Mouse (Mus musculus): ENCODE results near the gene Plekhh3. TPM values are rescaled to one million over a fixed set of nuclear protein-coding genes. Genes with fewer than 3 reads are reported as not detected.

Gene Plekhh3
- polyA plus RNA-seq (2015; fragmentation: Illumina TruSeq; extraction: RNeasy Lipid Tissue Mini Kit (QIAGEN cat#74804); ENCODE audit: insufficient read depth, low read depth, low replicate concordance): 4.4 TPM

GRCm38 (mm10) chr11:101170811-101171610, at the start of gene Plekhh3:
Gene Plekhh3, minus strand, starts transcription at chr11:101171351.

GRCm38 (mm10) chr11:101174851-101175628, 3.9 kb upstream of the Plekhh3 start, which contains the start of gene Ccr10:
Gene Ccr10, minus strand, starts transcription at chr11:101175443.

GRCm38 (mm10) chr11:101170354-101170810, 769 bp downstream of the Plekhh3 start, which contains the start of gene Cntnap1:
Gene Cntnap1, plus strand, starts transcription at chr11:101170523.

GRCm38 (mm10) chr11:101155728-101156371, 15.3 kb downstream of the Plekhh3 start, which contains the start of gene Tubg2:
Gene Tubg2, plus strand, starts transcription at chr11:101155907.

GRCm38 (mm10) chr11:101119761-101120544, 51.2 kb downstream of the Plekhh3 start, which contains the start of the genes Retreg3 and Tubg1:
Gene Retreg3, minus strand, starts transcription at chr11:101119893.
Gene Tubg1, plus strand, starts transcription at chr11:101119938.

Other genes with a start within 250 kb of the Plekhh3 start
- gene Stat3, start 231.8 kb downstream of the Plekhh3 start, polyA plus RNA-seq (2015; fragmentation: Illumina TruSeq; extraction: RNeasy Lipid Tissue Mini Kit (QIAGEN cat#74804); ENCODE audit: insufficient read depth, low read depth, low replicate concordance): 16.6 TPM
- gene Cavin1, start 200.5 kb downstream of the Plekhh3 start, polyA plus RNA-seq (2015; fragmentation: Illumina TruSeq; extraction: RNeasy Lipid Tissue Mini Kit (QIAGEN cat#74804); ENCODE audit: insufficient read depth, low read depth, low replicate concordance): 54.5 TPM
- gene Atp6v0a1, start 161.9 kb downstream of the Plekhh3 start, polyA plus RNA-seq (2015; fragmentation: Illumina TruSeq; extraction: RNeasy Lipid Tissue Mini Kit (QIAGEN cat#74804); ENCODE audit: insufficient read depth, low read depth, low replicate concordance): 9.5 TPM
- 5.2 TPM for gene Naglu, start 101.3 kb downstream of the Plekhh3 start, polyA plus RNA-seq (2015; fragmentation: Illumina TruSeq; extraction: RNeasy Lipid Tissue Mini Kit (QIAGEN cat#74804); ENCODE audit: insufficient read depth, low read depth, low replicate concordance)
- gene Hsd17b1, start 92.9 kb downstream of the Plekhh3 start, polyA plus RNA-seq (2015; fragmentation: Illumina TruSeq; extraction: RNeasy Lipid Tissue Mini Kit (QIAGEN cat#74804); ENCODE audit: insufficient read depth, low read depth, low replicate concordance): not detected
- 12.0 TPM for gene Coasy, start 88.8 kb downstream of the Plekhh3 start, polyA plus RNA-seq (2015; fragmentation: Illumina TruSeq; extraction: RNeasy Lipid Tissue Mini Kit (QIAGEN cat#74804); ENCODE audit: insufficient read depth, low read depth, low replicate concordance)
- 13.6 TPM for gene Mlx, start 84.1 kb downstream of the Plekhh3 start, polyA plus RNA-seq (2015; fragmentation: Illumina TruSeq; extraction: RNeasy Lipid Tissue Mini Kit (QIAGEN cat#74804); ENCODE audit: insufficient read depth, low read depth, low replicate concordance)
- gene Psmc3ip, start 75.9 kb downstream of the Plekhh3 start, polyA plus RNA-seq (2015; fragmentation: Illumina TruSeq; extraction: RNeasy Lipid Tissue Mini Kit (QIAGEN cat#74804); ENCODE audit: insufficient read depth, low read depth, low replicate concordance): 0.89 TPM
- 11.9 TPM for gene Retreg3, start 51.5 kb downstream of the Plekhh3 start, polyA plus RNA-seq (2015; fragmentation: Illumina TruSeq; extraction: RNeasy Lipid Tissue Mini Kit (QIAGEN cat#74804); ENCODE audit: insufficient read depth, low read depth, low replicate concordance)
- gene Tubg1, start 51.4 kb downstream of the Plekhh3 start, polyA plus RNA-seq (2015; fragmentation: Illumina TruSeq; extraction: RNeasy Lipid Tissue Mini Kit (QIAGEN cat#74804); ENCODE audit: insufficient read depth, low read depth, low replicate concordance): 7.6 TPM
- 1.7 TPM for gene Tubg2, start 15.4 kb downstream of the Plekhh3 start, polyA plus RNA-seq (2015; fragmentation: Illumina TruSeq; extraction: RNeasy Lipid Tissue Mini Kit (QIAGEN cat#74804); ENCODE audit: insufficient read depth, low read depth, low replicate concordance)
- gene Cntnap1, start 828 bp downstream of the Plekhh3 start, polyA plus RNA-seq (2015; fragmentation: Illumina TruSeq; extraction: RNeasy Lipid Tissue Mini Kit (QIAGEN cat#74804); ENCODE audit: insufficient read depth, low read depth, low replicate concordance): 1.2 TPM
- gene Ccr10, start 4.1 kb upstream of the Plekhh3 start, polyA plus RNA-seq (2015; fragmentation: Illumina TruSeq; extraction: RNeasy Lipid Tissue Mini Kit (QIAGEN cat#74804); ENCODE audit: insufficient read depth, low read depth, low replicate concordance): not detected
- 9.6 TPM for gene Ezh1, start 55.1 kb upstream of the Plekhh3 start, polyA plus RNA-seq (2015; fragmentation: Illumina TruSeq; extraction: RNeasy Lipid Tissue Mini Kit (QIAGEN cat#74804); ENCODE audit: insufficient read depth, low read depth, low replicate concordance)
- 30.5 TPM for gene Ramp2, start 74.7 kb upstream of the Plekhh3 start, polyA plus RNA-seq (2015; fragmentation: Illumina TruSeq; extraction: RNeasy Lipid Tissue Mini Kit (QIAGEN cat#74804); ENCODE audit: insufficient read depth, low read depth, low replicate concordance)
- 32.2 TPM for gene Vps25, start 82.4 kb upstream of the Plekhh3 start, polyA plus RNA-seq (2015; fragmentation: Illumina TruSeq; extraction: RNeasy Lipid Tissue Mini Kit (QIAGEN cat#74804); ENCODE audit: insufficient read depth, low read depth, low replicate concordance)
- 4.7 TPM for gene Wnk4, start 89.2 kb upstream of the Plekhh3 start, polyA plus RNA-seq (2015; fragmentation: Illumina TruSeq; extraction: RNeasy Lipid Tissue Mini Kit (QIAGEN cat#74804); ENCODE audit: insufficient read depth, low read depth, low replicate concordance)
- gene Cntd1, start 107.7 kb upstream of the Plekhh3 start, polyA plus RNA-seq (2015; fragmentation: Illumina TruSeq; extraction: RNeasy Lipid Tissue Mini Kit (QIAGEN cat#74804); ENCODE audit: insufficient read depth, low read depth, low replicate concordance): not detected
- gene Coa3, start 107.8 kb upstream of the Plekhh3 start, polyA plus RNA-seq (2015; fragmentation: Illumina TruSeq; extraction: RNeasy Lipid Tissue Mini Kit (QIAGEN cat#74804); ENCODE audit: insufficient read depth, low read depth, low replicate concordance): 56.2 TPM
- gene Becn1, start 130.9 kb upstream of the Plekhh3 start, polyA plus RNA-seq (2015; fragmentation: Illumina TruSeq; extraction: RNeasy Lipid Tissue Mini Kit (QIAGEN cat#74804); ENCODE audit: insufficient read depth, low read depth, low replicate concordance): 20.4 TPM
- gene Psme3, start 144.9 kb upstream of the Plekhh3 start, polyA plus RNA-seq (2015; fragmentation: Illumina TruSeq; extraction: RNeasy Lipid Tissue Mini Kit (QIAGEN cat#74804); ENCODE audit: insufficient read depth, low read depth, low replicate concordance): 15.3 TPM
- 4.8 TPM for gene Aoc2, start 153.7 kb upstream of the Plekhh3 start, polyA plus RNA-seq (2015; fragmentation: Illumina TruSeq; extraction: RNeasy Lipid Tissue Mini Kit (QIAGEN cat#74804); ENCODE audit: insufficient read depth, low read depth, low replicate concordance)
- 8.3 TPM for gene Aoc3, start 159.3 kb upstream of the Plekhh3 start, polyA plus RNA-seq (2015; fragmentation: Illumina TruSeq; extraction: RNeasy Lipid Tissue Mini Kit (QIAGEN cat#74804); ENCODE audit: insufficient read depth, low read depth, low replicate concordance)
- gene G6pc, start 196.2 kb upstream of the Plekhh3 start, polyA plus RNA-seq (2015; fragmentation: Illumina TruSeq; extraction: RNeasy Lipid Tissue Mini Kit (QIAGEN cat#74804); ENCODE audit: insufficient read depth, low read depth, low replicate concordance): not detected
- 7.0 TPM for gene Aarsd1, start 246.3 kb upstream of the Plekhh3 start, polyA plus RNA-seq (2015; fragmentation: Illumina TruSeq; extraction: RNeasy Lipid Tissue Mini Kit (QIAGEN cat#74804); ENCODE audit: insufficient read depth, low read depth, low replicate concordance)